Mouse (Mus musculus) liver, embryonic 15.5 days (tissue): ENCODE results near the gene Obscn. TPM values are rescaled to one million over a fixed set of nuclear protein-coding genes. Genes with fewer than 3 reads are reported as not detected.

ENCODE experiments used
- ATAC-seq: fragments of 200-750 bp; cut with Nextera tagmentation; 2 replicates; pipeline ENCODE4 v1.8.0; 2017; ENCODE audit warnings: moderate number of reproducible peaks, mild to moderate bottlenecking, moderate library complexity; ENCODE audit not compliant: insufficient read depth
- H3K27ac ChIP-seq: fragments of 300-500 bp; sonication (generic); replicated peaks from 2 replicates; pipeline ENCODE4 v1.5.1; 2015; ENCODE audit warnings: mild to moderate bottlenecking, inconsistent platforms
- H3K27me3 ChIP-seq: fragments of 300-500 bp; sonication (generic); 2 replicates; pipeline ENCODE4 v1.6.1; 2015; ENCODE audit warnings: mild to moderate bottlenecking, inconsistent platforms
- H3K36me3 ChIP-seq: fragments of 300-500 bp; sonication (generic); replicated peaks from 2 replicates; pipeline ENCODE4 v1.6.1; 2015; ENCODE audit warnings: moderate library complexity, mild to moderate bottlenecking, inconsistent platforms
- H3K4me1 ChIP-seq: fragments of 300-500 bp; sonication (generic); replicated peaks from 2 replicates; pipeline ENCODE4 v1.6.1; 2015; ENCODE audit warnings: inconsistent platforms
- H3K4me2 ChIP-seq: fragments of 300-500 bp; sonication (generic); 2 replicates; pipeline ENCODE4 v1.6.1; 2015; ENCODE audit warnings: moderate library complexity, mild to moderate bottlenecking, inconsistent platforms
- H3K4me3 ChIP-seq: fragments of 300-500 bp; sonication (generic); replicated peaks from 2 replicates; pipeline ENCODE4 v1.5.1; 2015; ENCODE audit warnings: mild to moderate bottlenecking, inconsistent platforms
- H3K9ac ChIP-seq: fragments of 300-500 bp; sonication (generic); 2 replicates; pipeline ENCODE4 v1.6.1; 2015; ENCODE audit warnings: moderate library complexity, mild to moderate bottlenecking, inconsistent platforms
- H3K9me3 ChIP-seq: fragments of 300-500 bp; sonication (generic); replicated peaks from 2 replicates; pipeline ENCODE4 v1.6.1; 2016; ENCODE audit warnings: inconsistent platforms
- WGBS: fragments of 180-500 bp; shearing (Covaris S2); methylation state at CpG from one replicate; pipeline ENCODE4 v1.1.7; 2015; ENCODE audit warnings: mixed read lengths; ENCODE audit not compliant: insufficient replicate concordance; 5-methylcytosine and 5-hydroxymethylcytosine counted together
- polyA plus RNA-seq: library from polyadenylated mRNA; unstranded; fragments of >200 nt; fragmentation: Nextera tagmentation; extraction: Ambion mirVana; gene quantifications from 2 replicates; pipeline ENCODE4 v1.2.1, GENCODE M21; 2015

Obscn gene
- polyA plus RNA-seq, 1 experiment from 2014 or later: 0.30 TPM

DNA sequence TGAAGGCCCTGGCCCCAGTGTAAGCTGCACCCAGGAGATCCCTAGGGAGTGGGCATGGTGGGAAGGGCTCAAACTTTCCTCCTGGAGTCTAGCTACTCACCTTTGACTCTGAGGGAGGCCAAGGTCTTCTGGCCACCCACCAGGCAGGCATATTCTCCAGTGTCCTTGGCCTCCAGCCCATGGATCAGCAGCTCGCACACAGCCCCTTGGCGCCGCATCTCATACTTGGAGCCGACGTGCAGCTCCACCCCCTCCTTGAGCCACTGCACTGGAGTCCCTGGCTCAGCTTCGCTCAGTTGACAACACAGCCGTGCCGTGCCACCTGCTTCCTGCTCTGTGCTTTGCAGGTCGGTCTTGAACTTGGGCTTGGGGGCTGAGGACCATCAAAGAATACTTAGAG lies 85.2 kb downstream of the Obscn start:
- H3K9ac ChIP-seq: no peak overlapping the region
- H3K27me3 ChIP-seq: no peaks in the 10 kb centered on the region
- no peak for ATAC-seq
- no peak overlapping the region for H3K4me3 ChIP-seq
- 71% methylated on average over 9 of the region's 9 CpGs for WGBS
- no peak overlapping the region for H3K27ac ChIP-seq
- H3K4me1 ChIP-seq: no peaks in the 10 kb centered on the region
- H3K4me2 ChIP-seq: no peak overlapping the region
- H3K9me3 ChIP-seq: no peaks in the 10 kb centered on the region
- no peaks in the 10 kb centered on the region for H3K36me3 ChIP-seq

DNA sequence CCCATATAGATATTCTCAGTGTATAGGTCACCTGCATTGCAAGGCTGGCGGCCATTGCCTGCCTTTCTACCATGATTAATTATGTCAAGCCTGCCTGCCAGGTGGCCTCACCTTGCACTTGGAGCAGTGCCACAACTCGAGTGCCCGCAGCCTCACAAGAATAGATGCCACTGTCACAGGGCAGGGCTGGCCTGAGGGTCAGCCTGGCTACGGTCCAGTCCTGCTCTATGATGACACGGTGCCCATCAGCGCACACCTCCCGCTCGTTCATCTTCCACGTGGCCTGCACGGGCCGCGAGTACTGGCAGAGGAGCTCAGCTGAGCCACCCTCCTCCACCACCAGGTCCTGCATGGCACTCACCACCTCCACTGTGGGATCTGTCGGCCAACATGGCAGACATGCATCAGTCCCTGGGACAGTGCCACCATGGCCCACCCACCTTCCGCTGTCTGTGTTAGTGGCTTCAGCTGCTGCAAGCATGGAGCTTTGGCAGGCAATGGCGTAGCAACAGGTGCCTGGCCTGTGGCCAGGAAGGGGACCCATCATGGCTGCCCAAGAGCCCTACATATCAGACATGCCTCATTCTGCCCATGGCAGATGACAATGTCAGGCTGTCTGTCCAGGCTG lies 91.4 kb downstream of the Obscn start:
- 79% methylated on average over 15 of the region's 15 CpGs for WGBS
- no peak for ATAC-seq
- H3K36me3 ChIP-seq: no peaks in the 10 kb centered on the region

DNA sequence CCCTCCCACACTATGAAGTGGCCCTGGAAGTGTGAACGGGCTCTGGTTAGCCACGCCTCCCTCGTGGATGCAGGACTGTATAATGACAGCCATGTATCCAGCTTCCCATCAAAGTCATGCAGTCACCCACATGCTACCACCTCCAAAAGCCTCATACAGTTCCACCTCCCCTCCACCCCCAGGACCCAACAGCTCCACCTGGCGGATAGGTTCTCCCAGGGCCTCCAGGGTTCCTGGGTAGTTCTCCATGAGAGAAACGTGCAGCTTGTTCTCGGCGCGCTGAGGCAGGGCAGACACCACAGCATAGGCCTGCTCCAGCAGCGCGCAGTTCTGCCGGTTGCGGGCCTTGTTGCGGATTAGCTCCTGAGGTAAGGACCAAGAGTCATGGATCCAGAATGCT lies 107.2 kb downstream of the Obscn start:
- Histone ChIP-seq H3K27ac (no peak overlapping the region), H3K4me3 (no peak overlapping the region), H3K4me2 (no peak overlapping the region), H3K27me3 (no peaks in the 10 kb centered on the region), H3K36me3 (no peaks in the 10 kb centered on the region), H3K9me3 (no peaks in the 10 kb centered on the region), H3K9ac (no peak overlapping the region), H3K4me1 (no peaks in the 10 kb centered on the region)
- WGBS: 77% methylated on average over 13 of the region's 13 CpGs
- ATAC-seq: no peak

More for the DNA sequence above, 91.4 kb downstream of the Obscn start:
- Histone ChIP-seq H3K27ac (no peak overlapping the region), H3K4me2 (no peak overlapping the region), H3K27me3 (no peaks in the 10 kb centered on the region; the same call in 1 of the 2 replicates), H3K9ac (no peak overlapping the region), H3K4me1 (no peaks in the 10 kb centered on the region), H3K4me3 (no peak overlapping the region), H3K9me3 (no peaks in the 10 kb centered on the region)

DNA sequence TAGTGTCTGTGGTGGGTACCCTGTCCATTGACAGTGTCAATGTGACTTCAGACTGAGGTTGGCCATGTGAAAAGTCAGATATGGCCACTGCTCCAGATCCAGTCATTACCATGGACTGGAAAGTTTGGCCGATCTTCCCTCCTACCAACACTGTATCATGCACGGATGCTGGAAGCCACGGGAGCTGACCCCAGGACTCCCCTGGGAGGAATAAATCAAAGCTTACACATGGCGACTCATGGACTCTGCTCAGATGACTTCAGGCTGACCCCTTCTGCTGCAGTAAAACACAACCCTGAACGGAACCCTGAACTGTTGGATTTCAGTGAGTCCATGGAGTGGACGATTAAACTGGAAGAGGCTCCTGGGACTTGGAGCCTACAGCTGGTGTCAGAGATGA lies 109.8 kb downstream of the Obscn start:
- no peaks in the 10 kb centered on the region for H3K4me1 ChIP-seq
- H3K27me3 ChIP-seq: no peaks in the 10 kb centered on the region
- no peak overlapping the region for H3K9ac ChIP-seq
- WGBS: 58% methylated on average over 6 of the region's 6 CpGs
- H3K36me3 ChIP-seq: no peaks in the 10 kb centered on the region
- no peak for ATAC-seq
- no peak overlapping the region for H3K4me2 ChIP-seq
- H3K27ac ChIP-seq: no peak overlapping the region
- H3K4me3 ChIP-seq: no peak overlapping the region
- H3K9me3 ChIP-seq: no peaks in the 10 kb centered on the region

DNA sequence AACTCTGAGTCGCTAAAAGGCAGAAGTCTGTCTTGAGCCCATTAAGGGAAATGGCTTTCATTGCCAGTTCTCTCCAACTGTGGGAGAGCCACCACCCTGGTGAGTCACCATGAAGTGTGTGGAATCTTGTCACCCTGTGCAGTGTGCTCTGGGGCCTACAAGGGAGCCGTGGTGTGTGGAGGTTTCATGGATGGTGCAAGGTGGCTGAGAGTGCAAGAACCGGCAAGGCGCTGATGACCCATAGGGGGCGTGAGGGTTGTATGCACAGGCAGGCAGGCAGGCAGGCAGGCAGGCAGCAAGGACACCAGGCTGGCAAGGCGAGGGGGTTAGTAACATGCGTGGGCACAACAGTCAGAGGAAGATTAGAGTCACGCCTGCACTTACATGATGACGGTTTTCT lies 121.2 kb downstream of the Obscn start:
- whole genome bisulfite sequencing: 28% methylated on average over 9 of the region's 9 CpGs
- no peak for ATAC-seq

DNA sequence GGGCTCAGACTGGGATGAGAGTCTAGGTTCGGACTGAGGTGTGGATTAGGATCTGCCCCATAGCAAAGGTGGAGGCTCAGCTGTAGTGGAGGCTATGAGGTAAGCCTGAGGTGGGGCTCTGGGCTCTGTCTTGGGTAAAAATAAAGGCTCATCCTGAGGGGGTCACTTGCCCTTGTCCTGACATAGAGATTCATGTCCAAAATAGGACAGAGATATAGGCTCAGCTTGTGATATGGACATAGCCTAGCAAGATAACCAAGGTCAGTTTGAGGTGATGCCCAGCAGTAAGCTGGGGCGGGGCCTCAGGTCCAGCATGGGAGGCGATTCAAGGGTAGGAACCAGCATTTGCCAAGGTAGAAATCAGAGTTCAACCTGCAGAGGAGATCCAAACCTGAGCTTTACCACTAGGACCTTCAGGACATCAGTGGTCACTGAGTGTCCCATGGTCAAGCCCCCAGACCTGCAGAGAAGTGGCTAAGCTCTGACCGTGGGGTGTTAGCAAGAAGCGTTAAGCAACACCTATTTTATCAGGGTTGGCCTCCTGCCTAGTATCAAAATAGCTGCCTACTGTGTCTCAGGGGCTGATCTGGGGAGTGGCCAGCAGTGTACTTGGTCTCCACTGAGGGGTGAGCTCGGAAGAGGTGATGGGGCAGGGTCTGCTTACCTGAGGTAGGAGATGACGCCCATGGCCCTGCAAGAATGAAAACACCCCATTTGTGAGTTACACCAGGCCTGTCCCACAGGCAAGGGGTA lies 133.7 kb downstream of the Obscn start:
- WGBS: 61% methylated on average over 7 of the region's 7 CpGs
- Histone ChIP-seq H3K27ac (no peak overlapping the region), H3K27me3 (no peaks in the 10 kb centered on the region), H3K4me2 (no peak overlapping the region), H3K4me1 (no peaks in the 10 kb centered on the region), H3K9ac (no peak overlapping the region), H3K9me3 (no peaks in the 10 kb centered on the region), H3K4me3 (no peak overlapping the region), H3K36me3 (no peaks in the 10 kb centered on the region)
- no peak for ATAC-seq

More for the DNA sequence above, 121.2 kb downstream of the Obscn start:
- H3K27ac ChIP-seq: no peak overlapping the region
- no peaks in the 10 kb centered on the region for H3K9me3 ChIP-seq
- H3K4me3 ChIP-seq: no peak overlapping the region
- H3K4me2 ChIP-seq: no peak overlapping the region
- no peaks in the 10 kb centered on the region; the same call in 1 of the 2 replicates for H3K27me3 ChIP-seq
- no peak overlapping the region for H3K9ac ChIP-seq
- no peaks in the 10 kb centered on the region for H3K36me3 ChIP-seq
- H3K4me1 ChIP-seq: no peaks in the 10 kb centered on the region

DNA sequence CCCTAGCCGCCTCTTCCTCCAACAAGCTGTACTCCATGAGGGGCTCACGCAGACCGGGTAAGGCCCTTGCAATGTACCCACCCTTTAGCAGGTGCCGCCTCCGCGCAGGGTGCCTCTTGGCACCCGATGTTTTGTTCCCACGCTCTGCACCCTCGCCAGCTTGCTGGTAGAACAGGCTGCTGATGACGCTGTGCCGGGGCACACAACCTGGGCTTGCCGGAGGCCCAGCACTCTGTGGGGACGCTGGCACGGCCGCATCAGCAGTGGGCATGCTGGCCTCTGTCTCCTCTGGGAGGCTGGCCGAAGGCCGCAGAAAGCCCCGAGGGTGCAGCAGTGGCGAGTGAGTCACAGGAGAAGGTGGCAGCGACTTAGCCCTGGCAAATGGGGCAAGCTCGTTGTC lies 135.6 kb downstream of the Obscn start:
- Histone ChIP-seq H3K9ac (no peak overlapping the region), H3K36me3 (no peaks in the 10 kb centered on the region), H3K4me1 (0 out of 2 replicates have a peak, but pooled peaks cover 7% of the 10 kb centered on the region), H3K4me2 (no peak overlapping the region), H3K27ac (no peak overlapping the region), H3K4me3 (no peak overlapping the region), H3K9me3 (no peaks in the 10 kb centered on the region), H3K27me3 (peaks cover 10% of the 10 kb centered on the region; the same call in 1 of the 2 replicates)
- 77% methylated on average over 21 of the region's 21 CpGs for WGBS
- no peak for ATAC-seq

DNA sequence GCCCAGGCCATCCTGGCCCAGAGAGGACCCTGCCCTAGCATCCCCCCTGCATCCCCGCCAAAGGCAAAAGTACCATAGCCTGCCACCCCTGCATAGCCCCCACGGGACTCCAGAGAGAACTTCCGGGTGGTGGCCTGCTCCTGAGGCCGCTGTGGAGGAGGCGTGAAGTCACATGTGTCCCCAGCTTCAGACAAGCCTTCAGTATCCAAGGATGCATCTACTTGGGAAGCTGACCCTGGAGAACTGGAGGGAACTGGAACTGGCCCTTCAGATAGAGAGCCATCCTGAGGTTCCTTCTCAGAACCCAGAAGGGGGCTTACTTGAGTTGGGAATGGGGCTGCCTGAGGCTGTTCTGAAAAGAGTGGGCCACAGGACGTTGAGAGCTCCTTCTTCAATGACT lies 136.4 kb downstream of the Obscn start:
- H3K9ac ChIP-seq: no peak overlapping the region
- no peak overlapping the region for H3K4me3 ChIP-seq
- H3K9me3 ChIP-seq: no peaks in the 10 kb centered on the region
- no peak overlapping the region for H3K27ac ChIP-seq
- H3K36me3 ChIP-seq: no peaks in the 10 kb centered on the region
- no peak overlapping the region for H3K4me2 ChIP-seq
- H3K4me1 ChIP-seq: peaks cover 15% of the 10 kb centered on the region
- ATAC-seq: no peak
- 59% methylated on average over 6 of the region's 6 CpGs for WGBS
- peaks cover 18% of the 10 kb centered on the region for H3K27me3 ChIP-seq

DNA sequence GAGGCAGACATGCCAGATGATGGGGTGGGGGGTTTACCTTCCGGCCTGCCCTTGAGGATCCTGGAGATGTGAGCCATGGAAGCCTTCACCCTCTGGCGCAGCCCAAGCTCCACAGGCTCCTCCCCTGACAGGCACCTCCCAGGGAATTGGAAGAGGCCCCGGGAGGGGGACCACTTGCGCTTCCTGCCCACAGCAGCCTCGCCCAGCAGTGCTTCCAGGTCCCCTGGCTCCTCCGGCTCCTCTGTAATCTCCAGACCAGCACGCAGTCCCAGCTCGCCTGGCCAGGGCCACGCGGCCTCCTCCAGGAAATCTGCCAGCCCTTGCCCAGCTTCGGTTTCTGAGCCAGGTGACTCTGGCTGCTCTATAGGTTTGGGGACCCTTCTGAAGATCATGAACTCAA lies 137.0 kb downstream of the Obscn start:
- H3K4me3 ChIP-seq: no peak overlapping the region

DNA sequence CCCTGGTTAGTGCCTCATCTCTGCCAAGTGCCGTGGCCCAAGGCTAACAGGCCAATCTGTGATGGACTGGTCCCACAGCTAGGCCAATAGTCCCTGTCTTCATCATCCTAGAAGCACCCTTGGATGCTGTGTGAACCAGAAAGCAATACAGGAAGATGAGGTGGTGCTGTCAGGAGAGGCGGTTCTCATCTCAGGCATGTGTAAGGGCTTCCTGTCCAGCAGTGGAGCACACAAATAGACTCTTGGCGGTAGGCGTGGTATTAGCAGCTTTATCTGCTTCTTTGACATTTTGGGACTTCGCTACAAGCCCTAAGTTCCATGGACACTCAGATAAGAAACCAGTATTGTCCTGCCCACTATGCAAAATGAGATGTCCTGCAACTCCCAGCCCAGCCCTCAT lies 138.7 kb downstream of the Obscn start:
- Histone ChIP-seq H3K9me3 (no peaks in the 10 kb centered on the region), H3K4me1 (peaks cover 37% of the 10 kb centered on the region), H3K27me3 (peaks cover 31% of the 10 kb centered on the region), H3K4me2 (no peak overlapping the region), H3K4me3 (no peak overlapping the region), H3K27ac (no peak overlapping the region), H3K36me3 (no peaks in the 10 kb centered on the region), H3K9ac (no peak overlapping the region)
- ATAC-seq: no peak
- WGBS: 48% methylated on average over 5 of the region's 5 CpGs

More for the DNA sequence above, 137.0 kb downstream of the Obscn start:
- peaks cover 22% of the 10 kb centered on the region for H3K4me1 ChIP-seq
- no peak overlapping the region for H3K4me2 ChIP-seq
- ATAC-seq: no peak
- 32% methylated on average over 11 of the region's 11 CpGs for WGBS
- no peaks in the 10 kb centered on the region for H3K36me3 ChIP-seq
- no peak overlapping the region for H3K9ac ChIP-seq
- no peak overlapping the region for H3K27ac ChIP-seq
- peaks cover 25% of the 10 kb centered on the region for H3K27me3 ChIP-seq
- no peaks in the 10 kb centered on the region for H3K9me3 ChIP-seq

DNA sequence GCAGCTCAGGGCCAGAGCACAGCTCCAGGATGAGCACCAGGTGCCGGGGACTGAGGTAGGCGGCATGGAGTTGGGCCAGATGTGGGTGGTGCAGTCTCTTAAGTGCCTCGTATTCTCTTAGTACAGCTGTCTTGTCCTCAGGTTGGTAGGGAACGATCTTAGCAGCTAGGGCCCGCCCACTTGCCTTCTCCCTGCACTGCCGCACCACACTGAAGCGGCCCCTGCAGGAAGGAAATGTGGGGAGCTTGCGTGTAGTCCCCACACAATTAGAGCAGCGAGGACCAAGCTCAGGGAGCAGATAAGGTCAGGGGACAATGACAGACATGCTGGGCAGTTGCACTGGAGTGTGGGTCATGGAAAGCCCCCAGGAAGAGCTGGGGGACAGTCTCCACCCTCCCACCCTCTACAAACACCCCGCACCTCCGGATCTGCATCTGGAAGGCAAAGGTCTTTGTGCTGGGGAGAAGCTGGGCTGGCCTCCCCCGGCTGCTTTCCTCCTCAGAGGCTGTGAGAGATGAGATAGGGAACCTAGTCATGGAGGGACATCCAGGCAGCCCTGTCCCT lies 140.3 kb downstream of the Obscn start:
- no peak overlapping the region for H3K4me2 ChIP-seq

More for the DNA sequence above, 140.3 kb downstream of the Obscn start:
- WGBS: 16% methylated on average over 12 of the region's 12 CpGs
- no peak for ATAC-seq
- H3K36me3 ChIP-seq: no peaks in the 10 kb centered on the region
- H3K9me3 ChIP-seq: no peaks in the 10 kb centered on the region
- peaks cover 31% of the 10 kb centered on the region for H3K27me3 ChIP-seq
- H3K4me1 ChIP-seq: peaks cover 40% of the 10 kb centered on the region
- H3K27ac ChIP-seq: no peak overlapping the region
- H3K9ac ChIP-seq: no peak overlapping the region
- H3K4me3 ChIP-seq: no peak overlapping the region
